Comparison of ENCODE assay signal across 33 mouse cellular contexts in the genomic region with DNA sequence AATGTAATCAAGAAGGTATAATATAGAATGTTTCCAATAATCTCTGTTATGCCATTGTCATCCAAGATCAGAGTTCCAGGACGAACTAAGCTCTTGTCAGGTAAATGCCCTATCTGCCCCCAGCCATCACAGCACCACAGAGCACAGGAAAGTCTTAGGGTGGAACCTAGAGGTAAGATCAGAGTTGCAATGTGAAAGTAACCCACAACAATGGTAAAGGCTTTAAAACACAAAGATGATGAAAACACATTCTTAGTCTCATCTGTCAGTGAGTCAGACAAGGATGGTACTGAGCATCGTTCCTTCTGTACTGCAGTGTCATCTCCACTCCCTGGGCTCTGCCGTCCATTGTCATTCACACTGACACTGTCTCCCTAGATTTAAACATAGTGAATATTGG.
DNase-seq lines count a peak whose midpoint lies in the region; ATAC-seq lines count a peak whose summit lies in the region.
"Had no signal": no experiment of that assay in that cellular context is flagged by ENCODE, and none has a peak within 500 bp of the region (broad histone marks: within the 10 kb centered on the region; RNA-seq: fewer than 3 reads in every experiment).

No protein-coding gene starts in this region.

- 87% methylated on average over 3 of the region's 3 CpGs for WGBS in hindbrain, embryonic 13.5 days

- H3K4me3 ChIP-seq in hindbrain, embryonic 13.5 days, result no peak overlapping the region
- H3K4me3 ChIP-seq: embryonic facial prominence, embryonic 10.5 days; embryonic facial prominence, embryonic 13.5 days; erythroblast, embryonic 14.5 days; forebrain, embryonic 12.5 days; forebrain, embryonic 15.5 days; heart, embryonic 12.5 days; heart, embryonic 15.5 days; hindbrain, embryonic 10.5 days had no signal

- H3K27me3 ChIP-seq in hindbrain, embryonic 13.5 days, result no peaks in the 10 kb centered on the region
- H3K27me3 ChIP-seq: CH12.LX; embryonic facial prominence, embryonic 13.5 days; forebrain, embryonic 12.5 days; forebrain, embryonic 15.5 days; heart, embryonic 12.5 days; heart, embryonic 15.5 days had no signal

- H3K4me2 ChIP-seq in hindbrain, embryonic 13.5 days, result no peak overlapping the region
- H3K4me2 ChIP-seq: embryonic facial prominence, embryonic 13.5 days; forebrain, embryonic 12.5 days; forebrain, embryonic 15.5 days; heart, embryonic 12.5 days; heart, embryonic 15.5 days; hindbrain, embryonic 14.5 days had no signal

- 0 out of 2 replicates have a peak, but pooled peaks have one; percentile 9 for ATAC-seq in neutrophil, adult 5-6 weeks (ENCODE audit: extremely low read depth, insufficient number of reproducible peaks, low FRiP score, poor library complexity, severe bottlenecking)
- no peak for ATAC-seq in hindbrain, embryonic 13.5 days (ENCODE audit: low FRiP score)
- ATAC-seq: inflammation-experienced regulatory T-cells, adult 6 months; intestine, embryonic 16.5 days; Patski had no signal

- no peaks in the 10 kb centered on the region for H3K36me3 ChIP-seq in hindbrain, embryonic 13.5 days
- H3K36me3 ChIP-seq: embryonic facial prominence, embryonic 10.5 days; embryonic facial prominence, embryonic 13.5 days; forebrain, embryonic 12.5 days; forebrain, embryonic 15.5 days; G1E; heart, embryonic 12.5 days; heart, embryonic 15.5 days; hindbrain, embryonic 10.5 days had no signal

- H3K27ac ChIP-seq in hindbrain, embryonic 13.5 days, result no peak overlapping the region
- H3K27ac ChIP-seq: embryonic facial prominence, embryonic 10.5 days; embryonic facial prominence, embryonic 13.5 days; forebrain, embryonic 12.5 days; forebrain, embryonic 15.5 days; heart, embryonic 15.5 days; hindbrain, embryonic 10.5 days; hindbrain, embryonic 14.5 days; hindbrain, postnatal 0 days had no signal

- no peaks in the 10 kb centered on the region for H3K9me3 ChIP-seq in hindbrain, embryonic 13.5 days
- H3K9me3 ChIP-seq: embryonic facial prominence, embryonic 10.5 days; embryonic facial prominence, embryonic 13.5 days; forebrain, embryonic 12.5 days; forebrain, embryonic 15.5 days; G1E; heart, embryonic 12.5 days; heart, embryonic 15.5 days; hindbrain, embryonic 10.5 days had no signal

- H3K4me1 ChIP-seq in hindbrain, embryonic 13.5 days (replicated peaks), result no peaks in the 10 kb centered on the region
- H3K4me1 ChIP-seq: embryonic facial prominence, embryonic 10.5 days; embryonic facial prominence, embryonic 13.5 days; forebrain, embryonic 12.5 days; forebrain, embryonic 15.5 days; heart, embryonic 12.5 days; heart, embryonic 15.5 days; hindbrain, embryonic 10.5 days had no signal

- DNase-seq in thymus, postnatal 14 days, result peak; percentile 46
- DNase-seq in thymus, postnatal 4 days, result no peak
- DNase-seq in T-cell, adult 2 months (ENCODE audit: low spot score), result peak; percentile 25
- no peak for DNase-seq in left cerebral cortex, adult 18-20 months (ENCODE audit: low spot score in 2 of 2)
- DNase-seq: adrenal gland, adult 8-10 months; adrenal gland, postnatal 36 days; B cell, adult 2 months; cerebellum, adult 11 months; cerebellum, adult 2 months; cerebellum, adult 9-11 months; cerebellum, postnatal 36 days; embryo, embryonic 11 days; gastrocnemius, postnatal 25 days; heart, adult 18-20 months; heart, postnatal 10 days; heart, postnatal 36 days had no signal

- no peak overlapping the region for H3K9ac ChIP-seq in hindbrain, embryonic 13.5 days
- H3K9ac ChIP-seq: embryonic facial prominence, embryonic 13.5 days; forebrain, embryonic 12.5 days; forebrain, embryonic 15.5 days; heart, embryonic 12.5 days; heart, embryonic 15.5 days; hindbrain, embryonic 14.5 days had no signal

Comparison
In these comparisons a context has a peak if more than half of its experiments do, and no peak if none do; other contexts are left out.
1. DNase-seq: peak in thymus, postnatal 14 days (single experiment) and T-cell, adult 2 months (single experiment); none in thymus, postnatal 4 days (single experiment) and left cerebral cortex, adult 18-20 months (0 of 2).